Mouse (Mus musculus) c-Kit-positive CD71-positive TER-119-positive erythroid progenitor cells, embryonic 14.5 days (primary cell): ENCODE measurements around the gene Tmem245.

Experiments used
- DNase-seq: peaks from one replicate; pipeline ENCODE4 v3.0.0-alpha.2; 2013; ENCODE audit warnings: low spot score

The Tmem245 gene

GRCm38 (mm10) chr4:56865003-56865511 is 82.2 kb downstream of the Tmem245 start, which contains the start of gene Ctnnal1:
Gene Ctnnal1, minus strand, starts transcription at chr4:56865188.
- peak; percentile 76 for DNase-seq

GRCm38 (mm10) chr4:56864417-56865001 is 82.7 kb downstream of the Tmem245 start:
- no peak for DNase-seq

DNA sequence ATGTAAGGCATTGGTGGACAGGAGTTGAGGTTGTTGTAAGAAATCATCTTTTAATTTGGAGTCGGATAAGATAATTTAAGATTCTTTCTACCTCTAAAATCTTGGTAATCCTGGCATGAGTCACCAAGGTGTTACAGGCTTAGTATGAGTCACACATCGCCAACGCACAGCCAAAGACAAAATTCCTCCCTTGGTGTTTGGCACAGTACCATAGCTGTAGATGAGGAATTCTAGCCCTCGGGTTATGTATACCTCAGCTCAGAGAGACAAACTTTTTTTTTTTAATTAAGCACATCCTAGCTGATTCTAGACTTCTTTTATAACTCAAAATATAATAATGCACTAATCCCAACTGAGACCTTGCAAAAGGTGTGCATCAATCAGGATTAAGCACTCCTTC is 83.2 kb downstream of the Tmem245 start:
- no peak for DNase-seq

GRCm38 (mm10) chr4:56861551-56861950 is 85.7 kb downstream of the Tmem245 start:
- DNase-seq = no peak

- DNase-seq = no peak
Measured at GRCm38 (mm10) chr4:56858733-56859132, 88.5 kb downstream of the Tmem245 start.

GRCm38 (mm10) chr4:56856371-56856949 is 90.8 kb downstream of the Tmem245 start:
- no peak for DNase-seq

DNA sequence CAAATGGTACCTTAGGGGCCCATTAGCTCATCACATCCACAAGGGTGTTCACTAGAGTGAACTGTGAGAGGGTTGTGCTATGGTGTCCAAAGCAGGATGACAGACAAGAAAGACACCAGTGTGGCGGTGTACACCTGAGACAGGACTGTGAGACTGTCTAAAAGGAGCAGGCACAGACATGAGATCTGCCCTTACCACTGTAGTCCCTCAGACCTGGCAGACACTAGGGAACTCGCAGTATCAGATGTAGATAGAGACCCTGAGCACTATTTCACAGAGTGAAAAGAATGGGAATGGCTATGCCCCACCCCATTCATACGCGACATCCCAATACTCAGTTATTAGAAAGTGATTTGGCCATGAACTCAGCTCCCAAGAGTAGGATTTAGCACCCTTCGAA is 91.3 kb downstream of the Tmem245 start:
- DNase-seq = no peak

GRCm38 (mm10) chr4:56850724-56851123 is 96.5 kb downstream of the Tmem245 start:
- DNase-seq = no peak

DNA sequence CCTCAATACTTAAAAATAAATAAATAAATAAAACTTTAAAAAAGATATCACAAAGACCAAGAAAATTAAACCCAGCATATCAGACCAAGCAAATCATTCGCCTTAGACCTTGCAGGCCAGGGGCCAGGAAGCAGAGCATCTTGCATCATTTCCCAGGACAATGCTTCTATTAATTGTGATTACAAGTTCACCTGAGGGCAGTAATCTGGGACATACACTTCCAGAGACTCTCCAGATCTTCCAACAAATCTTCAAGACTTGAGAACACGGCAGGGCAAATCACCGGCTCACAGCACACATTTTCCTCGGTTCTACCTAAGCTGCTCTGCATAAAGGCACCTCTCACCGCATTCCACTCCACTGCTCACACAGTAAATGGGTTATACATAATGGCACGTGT is 99.2 kb downstream of the Tmem245 start:
- no peak for DNase-seq

DNA sequence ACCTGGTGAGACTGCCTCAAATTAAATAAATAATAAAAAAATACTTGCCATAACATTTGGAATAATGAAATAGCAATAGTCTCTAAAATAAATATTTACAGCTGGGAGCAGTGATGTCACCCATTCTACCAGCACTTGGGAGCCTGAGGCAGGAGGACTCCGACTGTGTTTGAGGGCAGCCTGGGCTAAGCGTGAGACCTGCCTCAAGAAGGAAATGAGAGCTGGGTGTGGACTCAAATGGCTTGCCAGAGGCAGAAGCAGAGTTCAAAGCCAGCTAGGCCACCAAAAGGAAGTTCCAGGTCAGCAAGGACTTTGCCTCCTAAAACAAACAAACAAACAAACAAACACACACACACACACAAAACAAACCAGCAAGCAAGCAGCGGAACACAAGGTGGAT is 99.8 kb downstream of the Tmem245 start:
- DNase-seq = no peak

- DNase-seq = no peak
Measured at GRCm38 (mm10) chr4:56845896-56846533, 101.2 kb downstream of the Tmem245 start.

GRCm38 (mm10) chr4:56844911-56845310 is 102.3 kb downstream of the Tmem245 start:
- no peak for DNase-seq

GRCm38 (mm10) chr4:56843963-56844362 is 103.3 kb downstream of the Tmem245 start:
- no peak for DNase-seq

DNA sequence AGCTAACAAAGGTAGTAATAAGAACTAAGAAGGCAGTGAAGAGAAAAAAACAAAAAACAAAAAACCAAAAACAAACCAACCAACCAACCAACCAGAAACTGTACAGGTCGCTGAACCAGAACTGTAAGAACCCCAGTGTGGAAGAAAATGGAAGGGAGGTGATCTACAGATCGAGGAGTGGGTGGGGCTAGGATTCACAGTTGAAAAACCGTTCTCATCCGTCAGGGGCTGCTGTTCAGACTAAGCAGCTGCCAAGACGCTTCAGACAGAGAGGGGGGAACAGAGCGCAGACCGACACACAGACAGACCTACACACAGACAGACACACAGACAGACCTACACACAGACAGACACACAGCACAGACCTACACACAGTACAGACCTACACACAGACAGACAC is 104.7 kb downstream of the Tmem245 start:
- no peak for DNase-seq

DNA sequence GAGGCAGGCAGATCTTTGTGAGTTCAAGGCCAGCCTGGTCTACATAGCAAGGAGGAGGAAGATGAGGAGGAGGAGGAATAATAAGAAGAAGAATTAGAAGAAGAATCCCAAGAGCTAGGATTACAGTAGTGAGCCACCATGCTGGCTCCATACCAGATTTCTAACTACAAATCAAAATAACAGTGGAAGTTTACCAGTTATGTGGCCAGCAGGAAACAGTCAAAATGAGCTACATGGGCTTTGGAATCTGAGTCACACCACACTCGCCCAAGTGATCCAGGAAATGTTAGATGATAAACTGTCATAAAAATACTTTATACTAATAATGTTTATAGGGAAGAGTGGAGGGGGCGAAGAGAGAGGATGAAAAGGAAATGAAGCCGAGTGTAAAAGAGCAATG is 106.9 kb downstream of the Tmem245 start:
- DNase-seq = no peak

DNA sequence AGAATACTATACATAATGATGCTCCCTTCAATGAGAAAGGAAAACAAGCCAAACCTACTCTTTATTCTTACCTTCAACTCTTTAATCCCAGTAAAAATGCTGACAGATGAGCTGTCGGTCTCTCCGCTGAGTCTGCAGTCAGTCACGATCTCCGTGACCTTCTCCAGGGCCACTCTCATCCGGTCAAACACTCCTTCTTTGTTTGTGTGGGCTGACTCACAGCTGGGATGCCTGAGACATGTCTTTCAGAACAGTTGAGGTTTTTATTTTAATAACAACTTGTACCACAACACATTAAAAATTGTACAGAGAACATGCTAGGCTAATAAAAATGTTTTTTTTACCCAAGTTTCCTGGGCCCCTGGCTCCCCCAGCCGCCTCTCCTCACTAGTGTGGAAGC is 109.6 kb downstream of the Tmem245 start:
- DNase-seq = no peak

- DNase-seq = no peak
Measured at GRCm38 (mm10) chr4:56831998-56832397, 115.2 kb downstream of the Tmem245 start.

GRCm38 (mm10) chr4:56831013-56831609 is 116.1 kb downstream of the Tmem245 start:
- DNase-seq = no peak

DNA sequence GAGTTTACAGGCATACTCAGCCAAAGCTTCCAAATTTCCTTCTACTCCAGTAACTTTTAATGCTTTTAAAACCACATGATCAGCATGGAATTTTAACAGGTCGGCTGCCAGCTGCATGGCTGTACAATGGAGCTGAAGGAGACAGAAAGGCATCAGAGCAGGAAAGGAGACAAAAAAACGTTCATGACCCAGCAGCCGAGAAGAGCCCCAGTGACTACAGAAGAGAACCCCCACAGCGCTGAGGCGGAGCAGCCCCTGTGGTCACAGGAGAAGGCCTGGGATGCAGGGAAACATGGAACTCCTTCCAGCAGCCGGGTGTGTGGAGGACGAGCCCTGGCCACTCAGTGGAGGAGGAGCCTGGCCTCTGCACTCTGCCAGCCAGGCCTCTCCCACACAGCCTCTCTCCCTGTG is 117.7 kb downstream of the Tmem245 start:
- no peak for DNase-seq

DNA sequence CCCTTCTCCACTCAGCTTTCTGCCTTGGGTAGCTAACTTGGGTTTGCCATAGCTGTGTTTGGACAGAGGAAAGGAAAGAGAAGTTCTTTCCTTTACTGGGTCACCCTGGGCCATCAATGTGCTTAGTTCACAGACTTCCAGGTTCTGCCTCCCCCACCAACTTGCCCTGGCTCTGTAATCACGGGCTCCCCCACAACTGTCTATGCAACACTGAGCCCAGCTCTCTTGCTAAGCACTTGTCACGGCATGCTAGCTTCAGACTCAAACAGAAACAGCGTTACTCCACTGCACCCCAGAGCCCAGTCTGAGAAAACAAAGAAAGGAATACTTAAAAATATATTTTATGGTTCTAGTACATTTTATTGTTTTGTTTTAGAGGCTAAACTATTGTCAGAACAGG is 118.3 kb downstream of the Tmem245 start:
- DNase-seq = no peak

DNA sequence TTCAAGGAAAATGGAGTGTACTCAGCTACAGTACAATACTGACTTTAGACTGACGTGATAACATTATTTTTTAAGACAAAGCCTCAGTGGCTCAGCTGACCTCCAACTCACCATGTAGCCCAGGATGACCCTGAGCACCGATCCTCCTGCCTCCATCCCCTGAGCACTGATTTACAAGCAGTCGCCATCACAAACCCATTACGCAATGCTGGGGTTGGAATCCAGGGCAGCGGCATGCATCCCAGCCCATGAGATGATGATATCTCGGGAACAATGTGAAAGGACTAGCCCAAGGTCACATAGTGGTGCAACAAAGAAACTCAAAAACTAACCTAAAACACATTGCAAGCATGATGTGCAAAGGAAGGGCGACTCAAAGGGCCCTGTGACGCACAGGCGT is 123.0 kb downstream of the Tmem245 start:
- DNase-seq = no peak

DNA sequence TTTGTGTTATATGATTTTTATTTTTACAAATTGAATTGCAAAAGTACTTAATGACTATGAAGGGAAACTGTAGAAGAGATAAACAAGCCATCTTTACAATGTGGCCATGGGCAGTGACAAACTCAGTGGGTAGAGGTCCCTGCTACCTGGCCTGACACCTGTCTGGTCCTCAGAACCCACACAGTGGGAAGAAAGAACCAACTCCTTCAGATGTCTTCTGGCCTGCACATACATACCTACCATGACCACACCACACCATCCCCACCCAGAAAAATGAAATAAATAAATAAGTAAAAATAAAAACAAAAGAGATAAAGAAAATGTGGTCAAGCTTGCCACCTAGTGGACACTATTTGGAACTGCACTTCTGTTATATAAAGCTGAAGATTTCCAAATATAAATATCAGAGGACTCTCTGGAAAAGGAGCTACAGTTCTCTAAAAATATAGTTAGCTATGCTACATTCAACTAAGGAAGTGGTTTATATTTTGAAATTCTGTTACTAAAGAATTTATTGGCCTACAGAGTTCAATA is 127.2 kb downstream of the Tmem245 start:
- peak; percentile 23 for DNase-seq
